Mouse (Mus musculus): ENCODE data around the gene Polh. TPM values are rescaled to one million over a fixed set of nuclear protein-coding genes. Genes with fewer than 3 reads are reported as not detected.

Gene Polh
- polyA plus RNA-seq, 1 experiment from 2014 or later, result 15.6 TPM

GRCm38 (mm10) chr17:46132058-46132718 lies 70.3 kb downstream of the Polh start:
- H3K9ac ChIP-seq (ENCODE audit: low read depth, low read length), result no peak overlapping the region
- H3K27ac ChIP-seq (ENCODE audit: low read depth, low read length), result no peak overlapping the region
- 0 out of 2 replicates have a peak overlapping the region, but pooled peaks have one; percentile 0 for H3K4me2 ChIP-seq (replicated peaks; ENCODE audit: low read depth, low read length)
- H3K36me3 ChIP-seq (ENCODE audit: control insufficient read depth, insufficient read depth, low read length), result peaks cover 28% of the 10 kb centered on the region
- H3K9me3 ChIP-seq (ENCODE audit: control insufficient read depth, low read length), result no peaks in the 10 kb centered on the region
- peaks cover 6% of the 10 kb centered on the region; the same call in 1 of the 2 replicates for H3K4me1 ChIP-seq (ENCODE audit: control insufficient read depth, insufficient read depth, low read length)
- 11% methylated on average over 12 of the region's 12 CpGs for WGBS
- no peaks in the 10 kb centered on the region for H3K27me3 ChIP-seq (ENCODE audit: control insufficient read depth, insufficient read depth, low read length)
- H3K4me3 ChIP-seq (ENCODE audit: low read length), result no peak overlapping the region
- peak; percentile 50 for ATAC-seq (ENCODE audit: low FRiP score, low TSS enrichment)

GRCm38 (mm10) chr17:46129741-46130498 lies 72.5 kb downstream of the Polh start:
- Histone ChIP-seq H3K27me3 (ENCODE audit: control insufficient read depth, insufficient read depth, low read length) (no peaks in the 10 kb centered on the region), H3K27ac (ENCODE audit: low read depth, low read length) (no peak overlapping the region), H3K36me3 (ENCODE audit: control insufficient read depth, insufficient read depth, low read length) (peaks cover 49% of the 10 kb centered on the region), H3K9ac (ENCODE audit: low read depth, low read length) (no peak overlapping the region), H3K4me1 (ENCODE audit: control insufficient read depth, insufficient read depth, low read length) (peaks cover 6% of the 10 kb centered on the region; the same call in 1 of the 2 replicates), H3K4me2 (replicated peaks; ENCODE audit: low read depth, low read length) (no peak overlapping the region), H3K4me3 (ENCODE audit: low read length) (no peak overlapping the region), H3K9me3 (ENCODE audit: control insufficient read depth, low read length) (no peaks in the 10 kb centered on the region)
- WGBS, result 71% methylated on average over 13 of the region's 13 CpGs
- ATAC-seq (ENCODE audit: low FRiP score, low TSS enrichment), result no peak

GRCm38 (mm10) chr17:46127814-46128493 lies 74.5 kb downstream of the Polh start:
- Histone ChIP-seq H3K4me2 (replicated peaks; ENCODE audit: low read depth, low read length) (no peak overlapping the region), H3K36me3 (ENCODE audit: control insufficient read depth, insufficient read depth, low read length) (peaks cover 69% of the 10 kb centered on the region), H3K27me3 (ENCODE audit: control insufficient read depth, insufficient read depth, low read length) (no peaks in the 10 kb centered on the region), H3K9ac (ENCODE audit: low read depth, low read length) (no peak overlapping the region), H3K4me3 (ENCODE audit: low read length) (no peak overlapping the region), H3K27ac (ENCODE audit: low read depth, low read length) (no peak overlapping the region), H3K9me3 (ENCODE audit: control insufficient read depth, low read length) (no peaks in the 10 kb centered on the region), H3K4me1 (ENCODE audit: control insufficient read depth, insufficient read depth, low read length) (peaks cover 6% of the 10 kb centered on the region; the same call in 1 of the 2 replicates)
- no peak for ATAC-seq (ENCODE audit: low FRiP score, low TSS enrichment)
- WGBS, result 85% methylated on average over 6 of the region's 6 CpGs

GRCm38 (mm10) chr17:46126608-46127007 lies 75.8 kb downstream of the Polh start:
- Histone ChIP-seq H3K4me1 (ENCODE audit: control insufficient read depth, insufficient read depth, low read length) (no peaks in the 10 kb centered on the region; the same call in 1 of the 2 replicates), H3K4me2 (replicated peaks; ENCODE audit: low read depth, low read length) (no peak overlapping the region), H3K9me3 (ENCODE audit: control insufficient read depth, low read length) (no peaks in the 10 kb centered on the region), H3K4me3 (ENCODE audit: low read length) (no peak overlapping the region), H3K9ac (ENCODE audit: low read depth, low read length) (no peak overlapping the region), H3K27ac (ENCODE audit: low read depth, low read length) (peak overlapping the region; percentile 0; the same call in 1 of the 2 replicates), H3K36me3 (ENCODE audit: control insufficient read depth, insufficient read depth, low read length) (peaks cover 79% of the 10 kb centered on the region), H3K27me3 (ENCODE audit: control insufficient read depth, insufficient read depth, low read length) (no peaks in the 10 kb centered on the region)
- ATAC-seq (ENCODE audit: low FRiP score, low TSS enrichment), result peak; percentile 24; the same call in 1 of the 2 replicates
- WGBS, result 28% methylated on average over 6 of the region's 6 CpGs

- WGBS, result 91% methylated on average over 12 of the region's 12 CpGs
- H3K4me3 ChIP-seq (ENCODE audit: low read length), result no peak overlapping the region
- H3K9ac ChIP-seq (ENCODE audit: low read depth, low read length), result no peak overlapping the region
- H3K4me2 ChIP-seq (replicated peaks; ENCODE audit: low read depth, low read length), result no peak overlapping the region
- H3K27ac ChIP-seq (ENCODE audit: low read depth, low read length), result no peak overlapping the region
- no peak for ATAC-seq (ENCODE audit: low FRiP score, low TSS enrichment)
- peaks cover 81% of the 10 kb centered on the region for H3K36me3 ChIP-seq (ENCODE audit: control insufficient read depth, insufficient read depth, low read length)
- H3K9me3 ChIP-seq (ENCODE audit: control insufficient read depth, low read length), result no peaks in the 10 kb centered on the region
- no peaks in the 10 kb centered on the region for H3K4me1 ChIP-seq (ENCODE audit: control insufficient read depth, insufficient read depth, low read length)
- no peaks in the 10 kb centered on the region for H3K27me3 ChIP-seq (ENCODE audit: control insufficient read depth, insufficient read depth, low read length)
Measured at GRCm38 (mm10) chr17:46123953-46124700, 78.3 kb downstream of the Polh start.

GRCm38 (mm10) chr17:46123285-46123684 lies 79.2 kb downstream of the Polh start:
- no peak overlapping the region for H3K9ac ChIP-seq (ENCODE audit: low read depth, low read length)
- H3K27ac ChIP-seq (ENCODE audit: low read depth, low read length), result no peak overlapping the region
- H3K4me3 ChIP-seq (ENCODE audit: low read length), result no peak overlapping the region
- WGBS, result 90% methylated on average over 4 of the region's 4 CpGs
- peaks cover 80% of the 10 kb centered on the region for H3K36me3 ChIP-seq (ENCODE audit: control insufficient read depth, insufficient read depth, low read length)
- ATAC-seq (ENCODE audit: low FRiP score, low TSS enrichment), result no peak
- H3K9me3 ChIP-seq (ENCODE audit: control insufficient read depth, low read length), result no peaks in the 10 kb centered on the region
- H3K4me2 ChIP-seq (replicated peaks; ENCODE audit: low read depth, low read length), result no peak overlapping the region
- no peaks in the 10 kb centered on the region for H3K27me3 ChIP-seq (ENCODE audit: control insufficient read depth, insufficient read depth, low read length)
- H3K4me1 ChIP-seq (ENCODE audit: control insufficient read depth, insufficient read depth, low read length), result no peaks in the 10 kb centered on the region; the same call in 1 of the 2 replicates

- no peaks in the 10 kb centered on the region for H3K9me3 ChIP-seq (ENCODE audit: control insufficient read depth, low read length)
- 91% methylated on average over 4 of the region's 4 CpGs for WGBS
- no peak overlapping the region for H3K9ac ChIP-seq (ENCODE audit: low read depth, low read length)
- H3K27ac ChIP-seq (ENCODE audit: low read depth, low read length), result no peak overlapping the region
- H3K4me1 ChIP-seq (ENCODE audit: control insufficient read depth, insufficient read depth, low read length), result peaks cover 4% of the 10 kb centered on the region; the same call in 1 of the 2 replicates
- peaks cover 80% of the 10 kb centered on the region for H3K36me3 ChIP-seq (ENCODE audit: control insufficient read depth, insufficient read depth, low read length)
- H3K4me3 ChIP-seq (ENCODE audit: low read length), result no peak overlapping the region
- H3K4me2 ChIP-seq (replicated peaks; ENCODE audit: low read depth, low read length), result no peak overlapping the region
- no peaks in the 10 kb centered on the region for H3K27me3 ChIP-seq (ENCODE audit: control insufficient read depth, insufficient read depth, low read length)
- no peak for ATAC-seq (ENCODE audit: low FRiP score, low TSS enrichment)
Measured at GRCm38 (mm10) chr17:46122791-46123190, 79.7 kb downstream of the Polh start.

All from kidney, embryonic 14.5 days (tissue).